Mouse (Mus musculus) erythroblast, embryonic 14.5 days (primary cell): ENCODE results near the gene Tbc1d10b.

Experiments
- GATA1 ChIP-seq: IDR thresholded peaks from 2 replicates; pipeline ENCODE4 v1.6.1; 2012; ENCODE audit warnings: low read length, inconsistent platforms, mixed read lengths
- TAL1 ChIP-seq: IDR thresholded peaks from 3 replicates; pipeline ENCODE4 v1.6.1; 2012; ENCODE audit warnings: low read length, inconsistent platforms, mixed read lengths

DNA sequence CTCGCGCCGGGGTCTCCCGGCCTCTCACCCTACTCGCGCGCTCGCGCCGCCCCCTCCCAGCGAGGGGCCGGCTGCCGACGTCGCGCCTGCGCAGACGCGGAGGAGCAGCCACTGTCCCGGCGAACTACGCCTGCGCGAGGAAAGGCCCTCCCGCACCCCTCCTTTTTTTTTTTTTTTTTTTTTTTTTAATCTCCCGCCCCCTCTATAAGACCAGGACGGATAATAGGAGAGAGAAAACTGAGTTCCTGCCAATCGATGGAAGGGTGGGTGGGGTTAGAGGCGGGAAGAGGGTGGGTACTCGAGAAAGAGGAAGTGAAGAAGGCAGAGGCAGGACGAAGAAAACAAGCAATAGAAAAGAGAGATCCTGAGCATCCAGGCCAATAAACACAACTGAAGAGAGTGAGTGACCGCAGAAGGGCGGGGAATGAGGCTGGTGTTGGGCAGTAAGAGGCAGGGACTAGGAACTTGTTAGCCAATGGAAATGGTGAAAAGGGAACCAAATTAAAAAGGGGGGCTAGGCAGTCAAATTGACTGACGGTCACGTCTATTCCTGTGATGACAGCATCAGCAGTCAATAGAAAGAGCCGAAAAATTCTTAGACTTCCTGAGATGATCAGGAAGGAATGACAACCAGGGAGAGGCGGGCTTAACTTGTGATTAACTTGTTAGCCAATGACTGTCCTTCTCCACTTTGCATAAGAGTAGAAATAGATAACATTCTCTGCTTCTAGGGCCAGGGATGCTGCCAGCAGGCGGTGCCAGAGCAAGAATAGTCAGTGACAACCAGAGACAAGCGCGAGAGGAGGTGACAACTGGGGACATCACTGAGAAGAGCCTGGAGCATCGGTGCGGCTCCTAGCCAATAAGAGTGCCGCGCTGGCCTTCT lies 528 bp upstream of the Tbc1d10b start, which contains the start of gene Mylpf:
- TF ChIP-seq GATA1 (peak; percentile 69), TAL1 (no peak)
